Mouse (Mus musculus) CH12.LX (cell line): Measurements from ENCODE around the gene Rapgef6. TPM values are rescaled to one million over a fixed set of nuclear protein-coding genes. Genes with fewer than 3 reads are reported as not detected.
A peak's percentile ranks its signal among the peaks of the same experiment; 100 is the strongest.

Experiments
- DNase-seq: peaks from one replicate; pipeline ENCODE4 v3.0.0-alpha.2; 2013; ENCODE audit errors: extremely low read depth
- H3K27ac ChIP-seq: 2 replicates; pipeline ENCODE4 v1.5.1; 2012; ENCODE audit warnings: low read depth, mild to moderate bottlenecking, control low read depth, moderate library complexity; ENCODE audit not compliant: insufficient read depth
- H3K27me3 ChIP-seq: replicated peaks from 2 replicates; pipeline ENCODE3; 2012; ENCODE audit warnings: inconsistent platforms
- H3K36me3 ChIP-seq, 2 experiments: replicated peaks in 1 of 2; 2 replicates each; pipeline versions ENCODE3 to v1.6.1; 2012; ENCODE audit warnings: inconsistent platforms in 1 of 2, low read length in 1 of 2, mild to moderate bottlenecking in 1 of 2, mixed read lengths in 1 of 2, moderate library complexity in 1 of 2; ENCODE audit not compliant: control insufficient read depth in 1 of 2, insufficient read depth in 1 of 2
- H3K4me1 ChIP-seq, 2 experiments: 2 replicates each; pipeline ENCODE4 v1.6.1; 2012; ENCODE audit warnings: inconsistent platforms in 1 of 2, moderate library complexity in 1 of 2; ENCODE audit not compliant: insufficient read depth in 2 of 2, control insufficient read depth in 1 of 2
- H3K4me2 ChIP-seq: 2 replicates; pipeline ENCODE4 v1.6.1; 2012; ENCODE audit warnings: low read depth, mild to moderate bottlenecking, control low read depth; ENCODE audit not compliant: poor library complexity, insufficient read depth, severe bottlenecking
- H3K4me3 ChIP-seq, 3 experiments: fragments of 150-350 bp in 1 of 3; sonication (generic) in 1 of 3; replicated peaks in 1 of 3; 2 replicates each; pipeline versions ENCODE3 to v1.5.1; 2011 to 2012; ENCODE audit warnings: low read depth in 2 of 3, low read length in 2 of 3, mild to moderate bottlenecking in 2 of 3, moderate library complexity in 2 of 3, control low read depth in 1 of 3, improper control_type of control experiment in 1 of 3, inconsistent platforms in 1 of 3, mixed read lengths in 1 of 3; ENCODE audit not compliant: poor library complexity in 1 of 3
- H3K79me2 ChIP-seq: replicated peaks from 2 replicates; pipeline ENCODE4 v1.6.1; 2012; ENCODE audit warnings: mild to moderate bottlenecking, moderate library complexity; ENCODE audit not compliant: control insufficient read depth, poor library complexity, insufficient read depth, severe bottlenecking; ENCODE audit errors: extremely low read depth
- H3K9ac ChIP-seq: 2 replicates; pipeline ENCODE4 v1.6.1; 2012; ENCODE audit warnings: low read depth, mild to moderate bottlenecking, control low read depth, moderate library complexity; ENCODE audit not compliant: insufficient read depth
- H3K9me3 ChIP-seq: replicated peaks from 2 replicates; pipeline ENCODE3; 2012; ENCODE audit warnings: low read length, inconsistent platforms, mixed read lengths
- BHLHE40 ChIP-seq: IDR thresholded peaks from 2 replicates; pipeline ENCODE4 v1.6.1; 2011; ENCODE audit warnings: mild to moderate bottlenecking, low read depth, low read length, improper control_type of control experiment
- CHD1 ChIP-seq: IDR thresholded peaks from 2 replicates; pipeline ENCODE4 v1.6.1; 2012; ENCODE audit warnings: low read depth, low read length, improper control_type of control experiment, inconsistent platforms
- CHD2 ChIP-seq: IDR thresholded peaks from 2 replicates; pipeline ENCODE4 v1.6.1; 2011; ENCODE audit warnings: low read length, improper control_type of control experiment
- CTCF ChIP-seq, 2 experiments: IDR thresholded peaks in 1 of 2; conservative IDR thresholded peaks in 1 of 2; 2 replicates each; pipeline ENCODE4 v1.5.1; 2011 to 2012; ENCODE audit warnings: low read depth in 2 of 2, low read length in 2 of 2, improper control_type of control experiment in 1 of 2, inconsistent platforms in 1 of 2, mild to moderate bottlenecking in 1 of 2, moderate library complexity in 1 of 2
- E2F4 ChIP-seq: IDR thresholded peaks from 2 replicates; pipeline ENCODE4 v1.6.1; 2011; ENCODE audit warnings: low read depth, low read length, improper control_type of control experiment; ENCODE audit not compliant: insufficient replicate concordance
- ELF1 ChIP-seq: IDR thresholded peaks from 2 replicates; pipeline ENCODE4 v1.6.1; 2014; ENCODE audit warnings: low read depth, mild to moderate bottlenecking, inconsistent platforms, low read length, improper control_type of control experiment
- EP300 ChIP-seq: IDR thresholded peaks from 2 replicates; pipeline ENCODE4 v1.6.1; 2011; ENCODE audit warnings: low read length, improper control_type of control experiment
- ETS1 ChIP-seq: conservative IDR thresholded peaks from 2 replicates; pipeline ENCODE4 v1.6.1; 2012; ENCODE audit warnings: low read depth, mild to moderate bottlenecking, inconsistent platforms, low read length, improper control_type of control experiment, moderate library complexity
- GABPA ChIP-seq: IDR thresholded peaks from 2 replicates; pipeline ENCODE4 v1.6.1; 2012; ENCODE audit warnings: low read depth, low read length, improper control_type of control experiment, inconsistent platforms; ENCODE audit not compliant: insufficient replicate concordance
- HCFC1 ChIP-seq: IDR thresholded peaks from 2 replicates; pipeline ENCODE4 v1.6.1; 2012; ENCODE audit warnings: low read depth, mild to moderate bottlenecking, inconsistent platforms, low read length, improper control_type of control experiment
- IRF4 ChIP-seq: IDR thresholded peaks from 2 replicates; pipeline ENCODE4 v1.6.1; 2014; ENCODE audit warnings: low read depth, mild to moderate bottlenecking, inconsistent platforms, low read length, improper control_type of control experiment
- JUN ChIP-seq: IDR thresholded peaks from 2 replicates; pipeline ENCODE4 v1.6.1; 2011; ENCODE audit warnings: low read depth, mild to moderate bottlenecking, low read length, improper control_type of control experiment, moderate library complexity; ENCODE audit not compliant: insufficient read depth
- JUND ChIP-seq: conservative IDR thresholded peaks from 2 replicates; pipeline ENCODE4 v1.6.1; 2011; ENCODE audit warnings: low read depth, low read length, improper control_type of control experiment
- KAT2A ChIP-seq: IDR thresholded peaks from 2 replicates; pipeline ENCODE4 v1.6.1; 2012; ENCODE audit warnings: low read length, improper control_type of control experiment, inconsistent platforms; ENCODE audit not compliant: insufficient replicate concordance
- MAFK ChIP-seq: IDR thresholded peaks from 2 replicates; pipeline ENCODE4 v1.6.1; 2011; ENCODE audit warnings: low read length, improper control_type of control experiment; ENCODE audit not compliant: insufficient replicate concordance
- MAX ChIP-seq: IDR thresholded peaks from 2 replicates; pipeline ENCODE4 v1.6.1; 2011; ENCODE audit warnings: low read length, improper control_type of control experiment
- MAZ ChIP-seq: IDR thresholded peaks from 2 replicates; pipeline ENCODE4 v1.6.1; 2012; ENCODE audit warnings: low read depth, mild to moderate bottlenecking, inconsistent platforms, low read length, improper control_type of control experiment, moderate library complexity
- MEF2A ChIP-seq: IDR thresholded peaks from 2 replicates; pipeline ENCODE4 v1.6.1; 2014; ENCODE audit warnings: low read depth, mild to moderate bottlenecking, inconsistent platforms, low read length, improper control_type of control experiment, borderline replicate concordance
- MXI1 ChIP-seq: IDR thresholded peaks from 2 replicates; pipeline ENCODE4 v1.6.1; 2011; ENCODE audit warnings: mild to moderate bottlenecking, low read depth, low read length, improper control_type of control experiment
- MYC ChIP-seq: IDR thresholded peaks from 2 replicates; pipeline ENCODE4 v1.6.1; 2011; ENCODE audit warnings: low read depth, mild to moderate bottlenecking, improper control_type of control experiment, low read length
- NELFE ChIP-seq: IDR thresholded peaks from 2 replicates; pipeline ENCODE4 v1.6.1; 2011; ENCODE audit warnings: low read depth, low read length, improper control_type of control experiment
- NRF1 ChIP-seq: IDR thresholded peaks from 2 replicates; pipeline ENCODE4 v1.6.1; 2014; ENCODE audit warnings: low read depth, mild to moderate bottlenecking, inconsistent platforms, low read length, improper control_type of control experiment, moderate library complexity
- PAX5 ChIP-seq: IDR thresholded peaks from 2 replicates; pipeline ENCODE4 v1.6.1; 2012; ENCODE audit warnings: low read length, inconsistent platforms, mixed read lengths
- POLR2A ChIP-seq: IDR thresholded peaks from 2 replicates; pipeline ENCODE4 v1.6.1; 2011; ENCODE audit warnings: low read depth, mild to moderate bottlenecking, improper control_type of control experiment, low read length
- POLR2AphosphoS2 ChIP-seq: IDR thresholded peaks from 2 replicates; pipeline ENCODE4 v1.6.1; 2011; ENCODE audit warnings: low read depth, low read length, improper control_type of control experiment
- RAD21 ChIP-seq: IDR thresholded peaks from 2 replicates; pipeline ENCODE4 v1.6.1; 2011; ENCODE audit warnings: low read depth, mild to moderate bottlenecking, low read length, improper control_type of control experiment, moderate library complexity
- RCOR1 ChIP-seq: conservative IDR thresholded peaks from 2 replicates; pipeline ENCODE4 v1.6.1; 2012; ENCODE audit warnings: low read depth, mild to moderate bottlenecking, inconsistent platforms, low read length, improper control_type of control experiment
- SIN3A ChIP-seq: IDR thresholded peaks from 2 replicates; pipeline ENCODE4 v1.6.1; 2012; ENCODE audit warnings: low read length, improper control_type of control experiment, inconsistent platforms
- SMC3 ChIP-seq: IDR thresholded peaks from 2 replicates; pipeline ENCODE4 v1.6.1; 2011; ENCODE audit warnings: low read depth, low read length, improper control_type of control experiment
- TBP ChIP-seq: conservative IDR thresholded peaks from 2 replicates; pipeline ENCODE4 v1.6.1; 2011; ENCODE audit warnings: low read depth, low read length, improper control_type of control experiment
- TCF12 ChIP-seq: IDR thresholded peaks from 2 replicates; pipeline ENCODE4 v1.6.1; 2014; ENCODE audit warnings: low read depth, mild to moderate bottlenecking, inconsistent platforms, low read length, improper control_type of control experiment
- UBTF ChIP-seq: IDR thresholded peaks from 2 replicates; pipeline ENCODE4 v1.6.1; 2012; ENCODE audit warnings: low read depth, mild to moderate bottlenecking, inconsistent platforms, low read length, improper control_type of control experiment, moderate library complexity
- USF1 ChIP-seq: IDR thresholded peaks from 2 replicates; pipeline ENCODE4 v1.6.1; 2014; ENCODE audit warnings: low read depth, mild to moderate bottlenecking, inconsistent platforms, low read length, improper control_type of control experiment
- USF2 ChIP-seq: conservative IDR thresholded peaks from 2 replicates; pipeline ENCODE4 v1.6.1; 2011; ENCODE audit warnings: low read depth, low read length, improper control_type of control experiment
- ZC3H11A ChIP-seq: IDR thresholded peaks from 2 replicates; pipeline ENCODE4 v1.6.1; 2012; ENCODE audit warnings: low read depth, mild to moderate bottlenecking, inconsistent platforms, low read length, improper control_type of control experiment
- ZKSCAN1 ChIP-seq: IDR thresholded peaks from 2 replicates; pipeline ENCODE4 v1.6.1; 2012; ENCODE audit warnings: low read depth, inconsistent platforms, low read length, improper control_type of control experiment, borderline replicate concordance
- ZMIZ1 ChIP-seq: IDR thresholded peaks from 2 replicates; pipeline ENCODE4 v1.6.1; 2012; ENCODE audit warnings: low read depth, mild to moderate bottlenecking, inconsistent platforms, low read length, improper control_type of control experiment
- ZNF384 ChIP-seq: IDR thresholded peaks from 2 replicates; pipeline ENCODE4 v1.6.1; 2012; ENCODE audit warnings: low read depth, low read length, improper control_type of control experiment, inconsistent platforms
- dilution Hi-C: fragments of 300-500 bp; cut with MboI; formaldehyde crosslinking; loops from 2 replicates; pipeline ENCODE4 v1.14.3; 2020; ENCODE audit warnings: low sequenced_read_pairs; ENCODE audit not compliant: extremely low pct_unique_long_range_greater_than_20kb, extremely low pct_ligation_motif_present
- in situ Hi-C: fragments of 300-500 bp; cut with MboI; formaldehyde crosslinking; loops from 3 replicates; pipeline ENCODE4 v1.14.3; 2019; ENCODE audit warnings: low sequenced_read_pairs, low pct_ligation_motif_present, low pct_unique_long_range_greater_than_20kb, mixed read lengths
- polyA plus RNA-seq: library from polyadenylated mRNA; unstranded; fragments of >175 nt; gene quantifications from 2 replicates; pipeline ENCODE4 v1.2.1, GENCODE M21; 2012; ENCODE audit warnings: low read depth; ENCODE audit not compliant: insufficient read length
- total RNA-seq, 2 experiments: library from RNA; depleted of rRNA; stranded (reverse); fragments of 300-350 nt in 1 of 2; fragments of >200 nt in 1 of 2; gene quantifications; 2 replicates each; pipeline ENCODE4 v1.2.3; 2012 to 2014

Gene Rapgef6
- total and polyA plus RNA-seq, 3 experiments = 36.7 to 63.8 (median 38.3) TPM

GRCm38 (mm10) chr11:54703306-54703705 is 180.7 kb downstream of the Rapgef6 start:
- H3K9me3 ChIP-seq = no peaks in the 10 kb centered on the region
- in situ Hi-C loops = no loop called here
- DNase-seq = peak; percentile 86
- no peaks in the 10 kb centered on the region for H3K79me2 ChIP-seq
- TF ChIP-seq ZMIZ1 (no peak), MAZ (0 out of 2 replicates have a peak, but pooled peaks have one; percentile 43), ZKSCAN1 (no peak), GABPA (no peak), POLR2A (no peak), RAD21 (peak; percentile 85), TCF12 (no peak), CHD2 (no peak), SMC3 (peak; percentile 90), ZC3H11A (peak; percentile 94), JUND (0 out of 2 replicates have a peak, but pooled peaks have one; percentile 11), CTCF (conservative IDR thresholded peaks at IDR 0.05 in 1 of 2, IDR thresholded peaks at IDR 0.05 in 1 of 2; ENCODE audit: low read depth in 2 of 2, low read length in 2 of 2) (peak; percentile 59 to 89), SIN3A (peak; percentile 41; the same call in 1 of the 2 replicates), ZNF384 (0 out of 2 replicates have a peak, but pooled peaks have one; percentile 12), MXI1 (peak; percentile 43; the same call in 1 of the 2 replicates), MEF2A (0 out of 2 replicates have a peak, but pooled peaks have one; percentile 14), ELF1 (0 out of 2 replicates have a peak, but pooled peaks have one; percentile 16), USF2 (no peak), MAX (peak; percentile 31; the same call in 1 of the 2 replicates), RCOR1 (no peak), POLR2AphosphoS2 (no peak), EP300 (no peak), PAX5 (no peak), MAFK (no peak), E2F4 (0 out of 2 replicates have a peak, but pooled peaks have one; percentile 23), NRF1 (no peak), MYC (peak; percentile 80), ETS1 (no peak), BHLHE40 (no peak), UBTF (no peak), NELFE (0 out of 2 replicates have a peak, but pooled peaks have one; percentile 14), JUN (no peak), TBP (no peak), KAT2A (no peak), IRF4 (0 out of 2 replicates have a peak, but pooled peaks have one; percentile 46), USF1 (no peak), CHD1 (no peak), HCFC1 (peak; percentile 12; the same call in 1 of the 2 replicates)
- TF ChIP-seq, all 38 proteins: peak for 17
- Histone ChIP-seq H3K36me3 (peaks cover 0 to 25% of the 10 kb centered on the region in 2 experiments), H3K4me2 (no peak overlapping the region), H3K4me3 (no peak overlapping the region), H3K9ac (no peak overlapping the region), H3K27ac (no peak overlapping the region), H3K27me3 (no peaks in the 10 kb centered on the region), H3K4me1 (peaks cover 4 to 41% of the 10 kb centered on the region in 2 experiments)
- dilution Hi-C loops = no loop called here
